Mouse (Mus musculus) thymus, adult 2 months (tissue): ENCODE results near the gene Ceacam18. TPM values are rescaled to one million over a fixed set of nuclear protein-coding genes. Genes with fewer than 3 reads are reported as not detected.

ENCODE experiments used
- DNase-seq: peaks from one replicate; pipeline ENCODE4 v3.0.0; 2021
- H3K27ac ChIP-seq: fragments of 200-500 bp; 2 replicates; pipeline ENCODE4 v1.5.1; 2012; ENCODE audit warnings: low read length, control low read depth; ENCODE audit not compliant: control insufficient read depth, insufficient read depth
- H3K27me3 ChIP-seq: fragments of 200-500 bp; 2 replicates; pipeline ENCODE4 v1.6.1; 2012; ENCODE audit warnings: mild to moderate bottlenecking, low read length, moderate library complexity, mixed read lengths; ENCODE audit not compliant: control insufficient read depth, insufficient read depth
- H3K36me3 ChIP-seq: fragments of 200-500 bp; 2 replicates; pipeline ENCODE4 v1.6.1; 2012; ENCODE audit warnings: mild to moderate bottlenecking, low read length, moderate library complexity; ENCODE audit not compliant: control insufficient read depth, insufficient read depth
- H3K4me1 ChIP-seq: fragments of 200-500 bp; replicated peaks from 2 replicates; pipeline ENCODE4 v1.6.1; 2012; ENCODE audit warnings: low read length; ENCODE audit not compliant: control insufficient read depth, insufficient read depth
- H3K4me3 ChIP-seq: fragments of 200-500 bp; 2 replicates; pipeline ENCODE4 v1.5.1; 2012; ENCODE audit warnings: mild to moderate bottlenecking, low read length, control low read depth, moderate library complexity; ENCODE audit not compliant: control insufficient read depth, insufficient read depth
- CTCF ChIP-seq: fragments of 200-500 bp; IDR thresholded peaks from 2 replicates; pipeline ENCODE4 v1.5.1; 2012; ENCODE audit warnings: mild to moderate bottlenecking, control low read depth, low read length, moderate library complexity, borderline replicate concordance; ENCODE audit not compliant: control insufficient read depth, poor library complexity, insufficient read depth; ENCODE audit errors: extremely low read depth
- POLR2A ChIP-seq: fragments of 200-500 bp; IDR thresholded peaks from 2 replicates; pipeline ENCODE4 v1.6.1; 2012; ENCODE audit warnings: mild to moderate bottlenecking, low read length, control low read depth, moderate library complexity; ENCODE audit not compliant: control insufficient read depth, poor library complexity, insufficient read depth; ENCODE audit errors: extremely low read depth
- WGBS: fragments of 180-500 bp; shearing (Covaris S2); methylation state at CpG from one replicate; pipeline ENCODE4 v1.1.7; 2018; 5-methylcytosine and 5-hydroxymethylcytosine counted together
- polyA plus RNA-seq: library from polyadenylated mRNA; depleted of rRNA; stranded (reverse); fragments of >200 nt; gene quantifications from 2 replicates; pipeline ENCODE4 v1.2.3, GENCODE M21; 2012

Ceacam18 gene
- polyA plus RNA-seq, 1 experiment: 1.0 TPM

- TF ChIP-seq POLR2A (no peak), CTCF (no peak)
- no peak for DNase-seq
- 90% methylated on average over 1 of the region's 1 CpGs for WGBS
- no peaks in the 10 kb centered on the region for H3K27me3 ChIP-seq
- H3K36me3 ChIP-seq: no peaks in the 10 kb centered on the region
- no peak overlapping the region for H3K27ac ChIP-seq
- no peaks in the 10 kb centered on the region for H3K4me1 ChIP-seq
- H3K4me3 ChIP-seq: no peak overlapping the region
Measured at GRCm38 (mm10) chr7:43637118-43637517, 2.6 kb downstream of the Ceacam18 start.

GRCm38 (mm10) chr7:43642587-43642986 is 8.1 kb downstream of the Ceacam18 start:
- Histone ChIP-seq H3K4me3 (no peak overlapping the region), H3K36me3 (no peaks in the 10 kb centered on the region), H3K27me3 (no peaks in the 10 kb centered on the region), H3K4me1 (no peaks in the 10 kb centered on the region; the same call in 1 of the 2 replicates), H3K27ac (no peak overlapping the region)
- TF ChIP-seq POLR2A: no peak
- no peak for TF ChIP-seq CTCF
- WGBS: 86% methylated on average over 5 of the region's 5 CpGs
- DNase-seq: no peak

- Histone ChIP-seq H3K4me1 (no peaks in the 10 kb centered on the region; the same call in 1 of the 2 replicates), H3K27me3 (no peaks in the 10 kb centered on the region), H3K27ac (no peak overlapping the region), H3K4me3 (no peak overlapping the region), H3K36me3 (no peaks in the 10 kb centered on the region)
- DNase-seq: no peak
- WGBS: 80% methylated on average over 17 of the region's 17 CpGs
- TF ChIP-seq CTCF (no peak), POLR2A (no peak)
Measured at GRCm38 (mm10) chr7:43643046-43643652, 8.6 kb downstream of the Ceacam18 start.

GRCm38 (mm10) chr7:43652683-43653082 is 18.2 kb downstream of the Ceacam18 start:
- no peak for DNase-seq
- 96% methylated on average over 6 of the region's 6 CpGs for WGBS
- no peak overlapping the region for H3K4me3 ChIP-seq
- H3K36me3 ChIP-seq: no peaks in the 10 kb centered on the region
- no peak overlapping the region for H3K27ac ChIP-seq
- H3K27me3 ChIP-seq: no peaks in the 10 kb centered on the region
- no peak for TF ChIP-seq POLR2A
- TF ChIP-seq CTCF: no peak
- no peaks in the 10 kb centered on the region; the same call in 1 of the 2 replicates for H3K4me1 ChIP-seq

GRCm38 (mm10) chr7:43654519-43654918 is 20.0 kb downstream of the Ceacam18 start:
- TF ChIP-seq POLR2A: no peak
- no peaks in the 10 kb centered on the region for H3K27me3 ChIP-seq
- DNase-seq: no peak
- no peaks in the 10 kb centered on the region for H3K36me3 ChIP-seq
- no peak overlapping the region for H3K4me3 ChIP-seq
- 13% methylated on average over 3 of the region's 3 CpGs for WGBS
- no peak overlapping the region for H3K27ac ChIP-seq
- no peaks in the 10 kb centered on the region; the same call in 1 of the 2 replicates for H3K4me1 ChIP-seq

- TF ChIP-seq CTCF (no peak), POLR2A (no peak)
- H3K4me3 ChIP-seq: no peak overlapping the region
- 6% methylated on average over 6 of the region's 6 CpGs for WGBS
- no peaks in the 10 kb centered on the region; the same call in 1 of the 2 replicates for H3K4me1 ChIP-seq
- no peaks in the 10 kb centered on the region for H3K27me3 ChIP-seq
- H3K36me3 ChIP-seq: no peaks in the 10 kb centered on the region
- no peak for DNase-seq
- no peak overlapping the region for H3K27ac ChIP-seq
Measured at GRCm38 (mm10) chr7:43656232-43656631, 21.7 kb downstream of the Ceacam18 start.

GRCm38 (mm10) chr7:43660002-43660401 is 25.5 kb downstream of the Ceacam18 start, which contains the start of gene Siglece:
TSS of gene Siglece (minus strand) at chr7:43660161.
- Histone ChIP-seq H3K4me3 (no peak within 1 kb of the TSS), H3K27me3 (no peaks in the 10 kb centered on the region), H3K4me1 (no peaks in the 10 kb centered on the region; the same call in 1 of the 2 replicates), H3K27ac (no peak within 1 kb of the TSS), H3K36me3 (no peaks in the 10 kb centered on the region)
- 47% methylated on average over 1 of the region's 1 CpGs for WGBS
- TF ChIP-seq POLR2A: no peak
- TF ChIP-seq CTCF: no peak
- DNase-seq: no peak
